Mouse (Mus musculus): ENCODE measurements at regions not wholly inside any gene's neighbourhood (a gene's known extent, or its start where the extent isn't known, plus 50 kb on each side); places are given as distances from the start of the nearest gene placed in this dataset.
A peak's percentile ranks its signal among the peaks of the same experiment; 100 is the strongest.

- TF ChIP-seq CTCF (conservative IDR thresholded peaks at IDR 0.05; ENCODE audit: low read length) (peak; percentile 54), NANOG (IDR thresholded peaks at IDR 0.05; ENCODE audit: borderline replicate concordance, low read length) (no peak)
Observed at GRCm38 (mm10) chrX:152926991-152927390, 79.3 kb upstream of the Usp51 start.
